Mouse (Mus musculus) midbrain, postnatal 0 days (tissue): Measurements from ENCODE around the gene 1110008P14Rik. TPM values are rescaled to one million over a fixed set of nuclear protein-coding genes. Genes with fewer than 3 reads are reported as not detected.

ENCODE experiments used
- ATAC-seq: fragments of 200-750 bp; cut with Nextera tagmentation; 2 replicates; pipeline ENCODE4 v1.8.0; 2017; ENCODE audit warnings: moderate number of reproducible peaks, mild to moderate bottlenecking, moderate TSS enrichment, moderate library complexity; ENCODE audit not compliant: low FRiP score
- DNase-seq: peaks from one replicate; pipeline ENCODE4 v3.0.0-alpha.2; 2015; ENCODE audit warnings: low spot score
- H3K27ac ChIP-seq: fragments of 300-500 bp; sonication (generic); 2 replicates; pipeline ENCODE4 v1.5.1; 2014; ENCODE audit warnings: low read depth, mild to moderate bottlenecking, low read length, mixed read lengths
- H3K27me3 ChIP-seq: fragments of 300-500 bp; sonication (generic); 2 replicates; pipeline ENCODE4 v1.6.1; 2014; ENCODE audit warnings: low read length, control low read depth, mixed read lengths; ENCODE audit not compliant: insufficient read depth
- H3K36me3 ChIP-seq: fragments of 300-500 bp; sonication (generic); 2 replicates; pipeline ENCODE4 v1.6.1; 2014; ENCODE audit warnings: low read length, control low read depth, mixed read lengths; ENCODE audit not compliant: insufficient read depth
- H3K4me1 ChIP-seq: fragments of 300-500 bp; sonication (generic); 2 replicates; pipeline ENCODE4 v1.6.1; 2014; ENCODE audit warnings: mild to moderate bottlenecking, control low read depth, antibody characterized with exemption, low read length, mixed read lengths; ENCODE audit not compliant: insufficient read depth
- H3K4me2 ChIP-seq: fragments of 300-500 bp; sonication (generic); 2 replicates; pipeline ENCODE4 v1.6.1; 2014; ENCODE audit warnings: low read depth, mild to moderate bottlenecking, low read length, mixed read lengths; ENCODE audit not compliant: poor library complexity, severe bottlenecking
- H3K4me3 ChIP-seq: fragments of 300-500 bp; sonication (generic); 2 replicates; pipeline ENCODE4 v1.5.1; 2014; ENCODE audit warnings: low read depth, mild to moderate bottlenecking, low read length, moderate library complexity
- H3K9ac ChIP-seq: fragments of 300-500 bp; sonication (generic); replicated peaks from 2 replicates; pipeline ENCODE4 v1.6.1; 2014; ENCODE audit warnings: mild to moderate bottlenecking, low read length, moderate library complexity, mixed read lengths; ENCODE audit not compliant: poor library complexity, severe bottlenecking
- H3K9me3 ChIP-seq: fragments of 300-500 bp; sonication (generic); 2 replicates; pipeline ENCODE4 v1.6.1; 2016; ENCODE audit warnings: low read length, control low read depth
- CTCF ChIP-seq: IDR thresholded peaks from 2 replicates; pipeline ENCODE4 v1.5.1; 2016; ENCODE audit warnings: antibody characterized with exemption, mild to moderate bottlenecking
- WGBS: fragments of 180-500 bp; shearing (Covaris S2); extraction: QIAGEN DNeasy Blood & Tissue Kit; methylation state at CpG from one replicate; pipeline ENCODE4 v1.1.7; 2014; 5-methylcytosine and 5-hydroxymethylcytosine counted together
- polyA plus RNA-seq: library from polyadenylated mRNA; unstranded; fragments of >200 nt; fragmentation: Nextera tagmentation; extraction: Ambion mirVana; gene quantifications from 2 replicates; pipeline ENCODE4 v1.2.1, GENCODE M21; 2015
- total RNA-seq: library from RNA; depleted of rRNA; stranded (reverse); fragments of >200 nt; gene quantifications from 2 replicates; pipeline ENCODE4 v1.2.3, GENCODE M21; 2014; rRNA removed

Gene 1110008P14Rik
- total RNA-seq = 336 and 450 TPM in 2 replicates
- polyA plus RNA-seq = 198 and 224 TPM in 2 replicates

DNA sequence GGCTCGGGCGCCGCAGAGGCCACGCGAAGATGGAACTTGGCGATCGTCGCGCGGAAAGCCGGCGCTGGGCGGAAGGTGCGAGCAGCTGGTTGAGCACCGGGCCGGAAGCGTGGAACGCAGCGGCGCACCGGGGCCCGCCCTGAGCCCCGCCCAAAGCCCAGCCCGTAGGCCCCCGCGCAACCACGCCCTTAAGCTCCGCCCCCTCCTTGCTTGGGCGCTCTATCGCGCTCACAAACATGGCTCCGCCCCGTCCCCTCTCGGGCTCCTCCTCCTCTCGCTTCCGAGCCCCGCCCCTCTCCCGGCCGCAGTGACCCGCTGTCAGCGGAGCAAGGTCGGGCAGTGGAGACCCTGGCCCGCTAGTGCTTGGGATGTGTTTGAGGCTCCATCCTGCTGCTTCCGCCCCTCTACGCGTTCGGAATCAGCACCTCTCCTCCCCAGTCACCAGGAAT is at the start of gene 1110008P14Rik:
Gene 1110008P14Rik, minus strand, starts transcription at position 164 of the 449 bp plus-strand sequence.
- Histone ChIP-seq H3K27ac (peak within 1 kb of the TSS; percentile 75), H3K9me3 (no peaks in the 10 kb centered on the region), H3K27me3 (no peaks in the 10 kb centered on the region), H3K4me3 (peak within 1 kb of the TSS; percentile 62), H3K4me1 (peaks cover 4% of the 10 kb centered on the region; the same call in 1 of the 2 replicates), H3K9ac (peak within 1 kb of the TSS; percentile 74), H3K4me2 (peak within 1 kb of the TSS; percentile 95), H3K36me3 (peaks cover 27% of the 10 kb centered on the region)
- ATAC-seq (peak; percentile 78), DNase-seq (peak; percentile 90)
- no peak for TF ChIP-seq CTCF
- 0% methylated on average over 39 of the region's 47 CpGs for WGBS

DNA sequence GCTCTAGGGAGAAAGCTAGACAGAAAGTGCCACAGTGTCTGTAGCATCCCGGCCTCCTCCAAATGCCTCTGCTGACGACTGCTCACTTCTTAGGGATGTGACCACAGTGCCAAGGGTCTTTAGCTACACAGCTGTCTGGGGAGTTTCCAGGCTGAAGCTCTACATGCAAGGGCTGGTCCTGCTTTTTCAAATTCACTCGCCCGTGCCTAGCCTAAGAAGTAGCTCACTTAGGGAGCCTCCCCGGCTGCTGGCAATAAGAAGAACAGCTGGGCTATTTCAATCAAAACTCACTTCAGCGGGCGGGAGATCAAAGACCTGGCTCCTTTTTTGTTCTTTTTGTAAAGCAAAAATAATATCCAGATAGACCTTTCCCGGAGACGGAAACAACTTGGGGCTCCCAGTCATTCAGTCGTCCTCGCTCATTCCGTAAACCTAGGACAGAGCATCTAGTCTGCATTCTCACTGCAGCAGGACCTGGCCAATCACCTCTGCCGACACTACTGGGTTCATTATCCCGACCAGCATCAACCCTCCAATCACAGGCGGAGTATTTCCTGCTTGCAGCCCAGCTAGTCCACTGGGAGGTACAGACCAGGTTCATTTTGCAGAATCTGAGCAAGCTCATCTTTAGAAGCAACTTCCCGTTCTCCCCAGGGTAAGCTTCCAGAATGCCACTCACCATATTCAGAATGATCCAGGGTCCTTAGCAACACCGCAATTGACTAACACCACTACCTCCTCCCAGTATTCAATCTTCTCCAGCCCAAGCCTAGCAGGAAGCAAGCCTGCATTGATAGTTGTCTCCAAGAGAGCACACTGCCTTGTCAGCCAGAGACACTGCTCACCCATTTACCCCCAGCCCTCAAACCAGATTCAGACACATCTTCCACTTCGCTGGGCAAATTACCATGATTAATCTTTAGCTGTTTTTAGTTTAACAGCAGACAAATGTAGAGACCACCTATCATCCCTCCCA is 49.3 kb upstream of the 1110008P14Rik start:
- Histone ChIP-seq H3K27ac (peak overlapping the region; percentile 90), H3K4me2 (peak overlapping the region; percentile 87), H3K4me3 (peak overlapping the region; percentile 61), H3K4me1 (peaks cover 17% of the 10 kb centered on the region), H3K36me3 (no peaks in the 10 kb centered on the region), H3K9ac (peak overlapping the region; percentile 82), H3K27me3 (no peaks in the 10 kb centered on the region), H3K9me3 (no peaks in the 10 kb centered on the region)
- peak; percentile 97 for DNase-seq
- TF ChIP-seq CTCF = no peak; the same call in 1 of the 2 replicates
- ATAC-seq = peak; percentile 95
- 3% methylated on average over 18 of the region's 18 CpGs for WGBS

DNA sequence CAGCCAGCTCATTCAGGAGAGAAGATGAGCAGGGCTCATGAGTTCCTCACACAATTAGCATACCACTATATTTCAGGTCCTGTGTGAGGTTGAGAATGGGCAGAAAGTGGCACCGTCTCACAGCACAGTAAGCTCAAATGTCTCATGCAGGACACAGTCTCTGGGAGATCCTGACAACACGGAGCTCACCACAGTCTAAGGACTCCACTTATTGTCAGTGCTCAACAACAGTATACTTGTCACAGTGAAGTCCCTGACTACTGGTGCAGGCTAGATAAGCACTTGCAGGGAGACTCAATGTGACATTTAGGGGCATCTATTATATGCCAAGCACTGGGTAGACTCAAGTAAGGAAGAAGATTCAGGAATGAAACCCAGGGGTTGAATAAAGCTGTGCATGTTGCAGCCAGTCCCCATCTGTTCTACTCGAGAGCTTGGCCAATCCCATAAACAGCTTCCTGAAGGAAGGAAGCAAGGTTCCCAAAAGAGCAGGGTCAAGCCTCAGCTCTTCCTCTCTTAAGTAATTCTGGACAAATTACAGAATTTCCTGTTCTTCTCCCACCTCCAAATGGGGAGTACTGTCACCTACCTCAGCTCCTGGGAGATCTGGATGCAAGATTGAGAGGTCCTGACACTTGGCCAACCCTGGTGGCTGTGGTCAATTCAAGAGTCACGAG is 47.6 kb upstream of the 1110008P14Rik start:
- WGBS = 57% methylated on average over 4 of the region's 4 CpGs
- ATAC-seq = no peak
- TF ChIP-seq CTCF = no peak

DNA sequence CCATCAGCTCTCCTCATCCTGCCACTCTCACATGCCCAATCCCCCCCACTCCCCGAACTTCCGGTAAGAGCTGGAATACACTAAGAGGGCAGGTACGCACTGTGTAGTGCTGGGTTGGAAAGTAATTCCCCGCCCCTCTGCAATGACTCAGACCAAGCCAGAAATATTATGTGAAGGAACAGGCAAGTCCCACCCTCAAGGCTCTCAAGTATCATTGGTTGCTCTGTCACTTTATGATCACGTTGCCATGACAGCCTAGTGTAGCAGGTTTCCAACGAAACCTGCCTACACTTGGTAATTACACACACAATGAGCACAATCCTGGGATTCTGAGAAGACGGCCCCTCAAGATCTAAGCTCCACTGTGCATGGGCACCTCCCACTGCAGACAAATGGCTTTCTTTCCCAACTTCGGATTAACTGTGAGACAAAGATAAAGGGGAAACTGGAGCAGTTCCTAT is 46.6 kb upstream of the 1110008P14Rik start:
- no peaks in the 10 kb centered on the region for H3K27me3 ChIP-seq
- H3K4me3 ChIP-seq = peak overlapping the region; percentile 61
- no peaks in the 10 kb centered on the region for H3K9me3 ChIP-seq
- no peak for TF ChIP-seq CTCF
- peak overlapping the region; percentile 82 for H3K27ac ChIP-seq
- 22% methylated on average over 8 of the region's 8 CpGs for WGBS
- DNase-seq (peak; percentile 86), ATAC-seq (peak; percentile 76)
- H3K36me3 ChIP-seq = no peaks in the 10 kb centered on the region
- H3K9ac ChIP-seq = peak overlapping the region; percentile 63
- H3K4me2 ChIP-seq = peak overlapping the region; percentile 87
- H3K4me1 ChIP-seq = peaks cover 25% of the 10 kb centered on the region

More for the DNA sequence above, 47.6 kb upstream of the 1110008P14Rik start:
- Histone ChIP-seq H3K9me3 (no peaks in the 10 kb centered on the region), H3K36me3 (no peaks in the 10 kb centered on the region), H3K27ac (peak overlapping the region; percentile 82), H3K9ac (peak overlapping the region; percentile 63), H3K27me3 (no peaks in the 10 kb centered on the region), H3K4me2 (peak overlapping the region; percentile 87), H3K4me1 (peaks cover 25% of the 10 kb centered on the region), H3K4me3 (peak overlapping the region; percentile 61)
- no peak for DNase-seq

DNA sequence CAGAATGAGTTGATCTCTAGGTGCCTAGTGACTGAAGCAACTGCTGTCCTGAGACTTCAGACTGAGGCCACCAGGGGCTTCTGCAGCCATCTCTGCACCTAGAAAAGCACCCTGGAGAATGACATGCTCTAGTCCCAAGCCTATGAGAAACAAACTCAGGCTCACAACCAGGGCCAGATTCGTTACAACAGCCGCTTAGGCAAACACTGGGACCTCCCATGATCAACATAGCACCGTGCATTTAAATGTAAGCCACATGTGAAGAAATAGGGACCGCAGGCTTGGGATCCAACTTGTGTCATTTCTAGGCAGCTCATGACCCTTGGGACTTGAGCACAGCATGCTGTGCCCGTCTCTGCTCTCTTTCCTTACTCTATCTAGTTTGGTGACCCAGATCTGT is 46.0 kb upstream of the 1110008P14Rik start:
- Histone ChIP-seq H3K9me3 (no peaks in the 10 kb centered on the region), H3K4me2 (peak overlapping the region; percentile 87), H3K9ac (peak overlapping the region; percentile 63; the same call in 1 of the 2 replicates), H3K27me3 (no peaks in the 10 kb centered on the region), H3K36me3 (no peaks in the 10 kb centered on the region), H3K4me1 (peaks cover 25% of the 10 kb centered on the region), H3K27ac (peak overlapping the region; percentile 82), H3K4me3 (peak overlapping the region; percentile 61)
- no peak for ATAC-seq
- 0 out of 2 replicates have a peak, but pooled peaks have one; percentile 8 for TF ChIP-seq CTCF
- DNase-seq = no peak
- WGBS = 69% methylated on average over 5 of the region's 5 CpGs
